Mouse (Mus musculus): ENCODE measurements around the gene Rpf1.

GRCm38 (mm10) chr3:146501601-146502123 is 19.6 kb downstream of the Rpf1 start:
- TF ChIP-seq CTCF (IDR thresholded peaks at IDR 0.05; ENCODE audit: low read depth, low read length) (no peak), GATA1 (IDR thresholded peaks at IDR 0.05; ENCODE audit: borderline replicate concordance, low read length) (no peak), POLR2AphosphoS5 (IDR thresholded peaks at IDR 0.05; ENCODE audit: insufficient replicate concordance, low read depth, low read length) (no peak), TAL1 (conservative IDR thresholded peaks at IDR 0.05; ENCODE audit: low read depth, low read length) (no peak), GATA2 (IDR thresholded peaks at IDR 0.05; ENCODE audit: borderline replicate concordance, low read depth, low read length) (no peak)

Measured in G1E (cell line).